Mouse (Mus musculus) hindbrain, embryonic 12.5 days (tissue): Measurements from ENCODE around the gene Nmral1. TPM values are rescaled to one million over a fixed set of nuclear protein-coding genes. Genes with fewer than 3 reads are reported as not detected.
"Not testable (repeated sequence)": the region's sequence is repeated elsewhere in the genome, so short reads cannot be mapped to it uniquely, and the experiment has no call there.

ENCODE experiments used
- ATAC-seq: fragments of 200-750 bp; cut with Nextera tagmentation; 2 replicates; pipeline ENCODE4 v1.8.0; 2017; ENCODE audit warnings: moderate TSS enrichment; ENCODE audit not compliant: low FRiP score
- H3K27ac ChIP-seq: fragments of 300-500 bp; sonication (generic); 2 replicates; pipeline ENCODE4 v1.5.1; 2016; ENCODE audit warnings: mild to moderate bottlenecking
- H3K27me3 ChIP-seq: fragments of 300-500 bp; sonication (generic); 2 replicates; pipeline ENCODE4 v1.6.1; 2016; ENCODE audit warnings: mild to moderate bottlenecking
- H3K36me3 ChIP-seq: fragments of 300-500 bp; sonication (generic); 2 replicates; pipeline ENCODE4 v1.6.1; 2016; ENCODE audit warnings: mild to moderate bottlenecking
- H3K4me1 ChIP-seq: fragments of 300-500 bp; sonication (generic); 2 replicates; pipeline ENCODE4 v1.6.1; 2016
- H3K4me2 ChIP-seq: fragments of 300-500 bp; sonication (generic); replicated peaks from 2 replicates; pipeline ENCODE4 v1.6.1; 2016; ENCODE audit warnings: mild to moderate bottlenecking
- H3K4me3 ChIP-seq: fragments of 300-500 bp; sonication (generic); 2 replicates; pipeline ENCODE4 v1.5.1; 2016; ENCODE audit warnings: mild to moderate bottlenecking
- H3K9ac ChIP-seq: fragments of 300-500 bp; sonication (generic); 2 replicates; pipeline ENCODE4 v1.6.1; 2016; ENCODE audit warnings: mild to moderate bottlenecking, moderate library complexity
- H3K9me3 ChIP-seq: fragments of 300-500 bp; sonication (generic); replicated peaks from 2 replicates; pipeline ENCODE4 v1.6.1; 2016; ENCODE audit warnings: mild to moderate bottlenecking
- WGBS: fragments of 180-500 bp; shearing (Covaris S2); methylation state at CpG from one replicate; pipeline ENCODE4 v1.1.7; 2016; 5-methylcytosine and 5-hydroxymethylcytosine counted together
- polyA plus RNA-seq: library from polyadenylated mRNA; unstranded; fragments of >200 nt; fragmentation: Nextera tagmentation; extraction: Ambion mirVana; gene quantifications from 2 replicates; pipeline ENCODE4 v1.2.1, GENCODE M21; 2016

Nmral1 gene
- polyA plus RNA-seq, 1 experiment from 2014 or later, result 102 TPM

GRCm38 (mm10) chr16:4702646-4703045 lies 16.5 kb downstream of the Nmral1 start:
- H3K27me3 ChIP-seq, result no peaks in the 10 kb centered on the region
- no peak overlapping the region for H3K9ac ChIP-seq
- no peaks in the 10 kb centered on the region for H3K4me1 ChIP-seq
- no peak overlapping the region for H3K4me3 ChIP-seq
- H3K4me2 ChIP-seq, result no peak overlapping the region
- peaks cover 96% of the 10 kb centered on the region for H3K36me3 ChIP-seq
- H3K27ac ChIP-seq, result no peak overlapping the region
- 74% methylated on average over 1 of the region's 1 CpGs for WGBS
- H3K9me3 ChIP-seq, result no peaks in the 10 kb centered on the region
- no peak for ATAC-seq

- H3K4me3 ChIP-seq, result no peak overlapping the region
- 93% methylated on average over 3 of the region's 3 CpGs for WGBS
- peaks cover 97% of the 10 kb centered on the region for H3K36me3 ChIP-seq
- no peak overlapping the region for H3K4me2 ChIP-seq
- H3K27ac ChIP-seq, result no peak overlapping the region
- H3K9ac ChIP-seq, result no peak overlapping the region
- no peaks in the 10 kb centered on the region for H3K4me1 ChIP-seq
- no peaks in the 10 kb centered on the region for H3K9me3 ChIP-seq
- ATAC-seq, result no peak
- H3K27me3 ChIP-seq, result no peaks in the 10 kb centered on the region
These were observed 17.9 kb downstream of the Nmral1 start for GRCm38 (mm10) chr16:4701211-4701610.

GRCm38 (mm10) chr16:4689371-4689770 lies 29.8 kb downstream of the Nmral1 start:
- peaks cover 66% of the 10 kb centered on the region for H3K36me3 ChIP-seq
- ATAC-seq, H3K27me3 ChIP-seq: not testable (repeated sequence)

GRCm38 (mm10) chr16:4684457-4684791 lies 34.7 kb downstream of the Nmral1 start:
- peak overlapping the region; percentile 97 for H3K4me2 ChIP-seq
- no peaks in the 10 kb centered on the region for H3K9me3 ChIP-seq
- H3K36me3 ChIP-seq, result peaks cover 20% of the 10 kb centered on the region
- WGBS, result 1% methylated on average over 9 of the region's 9 CpGs
- peak overlapping the region; percentile 92 for H3K9ac ChIP-seq
- H3K27ac ChIP-seq, result peak overlapping the region; percentile 70; the same call in 1 of the 2 replicates
- peak overlapping the region; percentile 94 for H3K4me3 ChIP-seq
- ATAC-seq, result peak; percentile 3; the same call in 1 of the 2 replicates
- H3K4me1 ChIP-seq, result peaks cover 17% of the 10 kb centered on the region
- no peaks in the 10 kb centered on the region for H3K27me3 ChIP-seq

More at GRCm38 (mm10) chr16:4689371-4689770, 29.8 kb downstream of the Nmral1 start:
- not testable (repeated sequence) for H3K27ac ChIP-seq, H3K4me3 ChIP-seq, H3K4me2 ChIP-seq, H3K9me3 ChIP-seq, H3K9ac ChIP-seq
- peaks cover 13% of the 10 kb centered on the region for H3K4me1 ChIP-seq
- WGBS, result 97% methylated on average over 4 of the region's 4 CpGs

- no peaks in the 10 kb centered on the region for H3K27me3 ChIP-seq
- H3K9me3 ChIP-seq, result no peaks in the 10 kb centered on the region
- H3K36me3 ChIP-seq, result peaks cover 15% of the 10 kb centered on the region
- peaks cover 22% of the 10 kb centered on the region for H3K4me1 ChIP-seq
- peak overlapping the region; percentile 77 for H3K27ac ChIP-seq
- peak overlapping the region; percentile 92 for H3K9ac ChIP-seq
- peak overlapping the region; percentile 97 for H3K4me2 ChIP-seq
- ATAC-seq, result peak; percentile 90
- peak overlapping the region; percentile 94 for H3K4me3 ChIP-seq
- WGBS, result 1% methylated on average over 54 of the region's 54 CpGs
These were observed 35.3 kb downstream of the Nmral1 start for GRCm38 (mm10) chr16:4683581-4684456.

GRCm38 (mm10) chr16:4683193-4683580 lies 36.0 kb downstream of the Nmral1 start:
- peaks cover 12% of the 10 kb centered on the region for H3K36me3 ChIP-seq
- H3K9ac ChIP-seq, result peak overlapping the region; percentile 92
- peak overlapping the region; percentile 77 for H3K27ac ChIP-seq
- ATAC-seq, result no peak
- no peaks in the 10 kb centered on the region for H3K9me3 ChIP-seq
- peak overlapping the region; percentile 97 for H3K4me2 ChIP-seq
- H3K27me3 ChIP-seq, result no peaks in the 10 kb centered on the region
- peaks cover 28% of the 10 kb centered on the region for H3K4me1 ChIP-seq
- WGBS, result 29% methylated on average over 9 of the region's 9 CpGs
- peak overlapping the region; percentile 94 for H3K4me3 ChIP-seq

GRCm38 (mm10) chr16:4682628-4683179 lies 36.5 kb downstream of the Nmral1 start:
- peak overlapping the region; percentile 97; the same call in 1 of the 2 replicates for H3K4me2 ChIP-seq
- no peaks in the 10 kb centered on the region for H3K27me3 ChIP-seq
- ATAC-seq, result no peak
- H3K9me3 ChIP-seq, result no peaks in the 10 kb centered on the region
- H3K36me3 ChIP-seq, result peaks cover 7% of the 10 kb centered on the region
- H3K9ac ChIP-seq, result no peak overlapping the region
- H3K27ac ChIP-seq, result no peak overlapping the region
- H3K4me3 ChIP-seq, result no peak overlapping the region; the same call in 1 of the 2 replicates
- WGBS, result 80% methylated on average over 4 of the region's 4 CpGs
- peaks cover 28% of the 10 kb centered on the region for H3K4me1 ChIP-seq

- H3K27ac ChIP-seq, H3K4me3 ChIP-seq, ATAC-seq, H3K36me3 ChIP-seq, H3K4me2 ChIP-seq, H3K9ac ChIP-seq, H3K9me3 ChIP-seq, H3K27me3 ChIP-seq: not testable (repeated sequence)
- WGBS, result 82% methylated on average over 3 of the region's 3 CpGs
- peaks cover 28% of the 10 kb centered on the region for H3K4me1 ChIP-seq
These were observed 38.2 kb downstream of the Nmral1 start for GRCm38 (mm10) chr16:4680922-4681455.

GRCm38 (mm10) chr16:4679121-4680018 lies 39.8 kb downstream of the Nmral1 start, which contains the start of gene Coro7:
TSS of gene Coro7 (minus strand) at chr16:4679777.
- Histone ChIP-seq H3K4me2 (peak within 1 kb of the TSS; percentile 94), H3K9me3 (no peaks in the 10 kb centered on the region), H3K4me3 (peak within 1 kb of the TSS; percentile 71), H3K27me3 (no peaks in the 10 kb centered on the region), H3K4me1 (peaks cover 15% of the 10 kb centered on the region), H3K36me3 (peaks cover 16% of the 10 kb centered on the region), H3K27ac (no peak within 1 kb of the TSS; the same call in 1 of the 2 replicates), H3K9ac (peak within 1 kb of the TSS; percentile 77)
- under 1% methylated on average over 47 of the region's 47 CpGs for WGBS
- ATAC-seq, result peak; percentile 95

GRCm38 (mm10) chr16:4678080-4678479 lies 41.1 kb downstream of the Nmral1 start:
- Histone ChIP-seq H3K36me3 (peaks cover 26% of the 10 kb centered on the region), H3K4me1 (peaks cover 12% of the 10 kb centered on the region), H3K9me3 (no peaks in the 10 kb centered on the region), H3K27me3 (no peaks in the 10 kb centered on the region), H3K27ac (no peak overlapping the region), H3K4me2 (peak overlapping the region; percentile 94; the same call in 1 of the 2 replicates), H3K4me3 (no peak overlapping the region; the same call in 1 of the 2 replicates), H3K9ac (peak overlapping the region; percentile 77; the same call in 1 of the 2 replicates)
- ATAC-seq, result no peak
- 86% methylated on average over 5 of the region's 5 CpGs for WGBS

- no peak overlapping the region for H3K27ac ChIP-seq
- 96% methylated on average over 5 of the region's 5 CpGs for WGBS
- no peaks in the 10 kb centered on the region for H3K9me3 ChIP-seq
These were observed 42.3 kb downstream of the Nmral1 start for GRCm38 (mm10) chr16:4676836-4677235.

More at GRCm38 (mm10) chr16:4676836-4677235, 42.3 kb downstream of the Nmral1 start:
- no peaks in the 10 kb centered on the region for H3K27me3 ChIP-seq
- no peak overlapping the region for H3K4me2 ChIP-seq
- H3K4me3 ChIP-seq, result no peak overlapping the region
- peaks cover 10% of the 10 kb centered on the region for H3K4me1 ChIP-seq
- H3K9ac ChIP-seq, result no peak overlapping the region
- peaks cover 30% of the 10 kb centered on the region for H3K36me3 ChIP-seq
- ATAC-seq, result no peak
